Mouse (Mus musculus) stomach, postnatal 0 days (tissue): ENCODE data around the gene Dmac1.
"Not testable (repeated sequence)": the region's sequence is repeated elsewhere in the genome, so short reads cannot be mapped to it uniquely, and the experiment has no call there.

Source experiments
- CTCF ChIP-seq: IDR thresholded peaks from 2 replicates; pipeline ENCODE4 v1.5.1; 2016; ENCODE audit warnings: antibody characterized with exemption, low read depth, mild to moderate bottlenecking, moderate library complexity
- EP300 ChIP-seq: optimal IDR thresholded peaks from 2 replicates; pipeline ENCODE3; 2016; ENCODE audit warnings: antibody characterized with exemption

DNA sequence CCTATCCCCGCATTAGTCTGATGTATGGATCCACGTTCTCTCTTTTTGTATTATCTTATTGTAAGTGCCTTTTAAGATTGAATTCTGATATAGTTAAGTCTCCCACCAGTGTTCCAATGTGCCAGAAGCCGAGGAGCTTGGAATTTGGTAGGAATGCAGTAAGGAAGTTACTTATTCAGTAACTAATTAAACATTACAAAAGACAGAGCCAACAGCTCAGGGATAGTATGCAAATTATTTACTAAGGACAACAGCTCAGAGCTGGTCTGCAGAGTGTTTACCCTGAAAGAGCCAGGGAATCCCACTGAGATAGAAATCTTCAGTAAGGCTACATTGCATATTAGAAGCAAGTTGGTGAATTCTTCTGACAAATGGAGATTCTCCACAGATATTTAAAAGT is 43.5 kb downstream of the Dmac1 start:
- TF ChIP-seq CTCF, EP300: not testable (repeated sequence)
